Mouse (Mus musculus): ENCODE results near the gene Nr6a1.
A peak's percentile ranks its signal among the peaks of the same experiment; 100 is the strongest.

The Nr6a1 gene

DNA sequence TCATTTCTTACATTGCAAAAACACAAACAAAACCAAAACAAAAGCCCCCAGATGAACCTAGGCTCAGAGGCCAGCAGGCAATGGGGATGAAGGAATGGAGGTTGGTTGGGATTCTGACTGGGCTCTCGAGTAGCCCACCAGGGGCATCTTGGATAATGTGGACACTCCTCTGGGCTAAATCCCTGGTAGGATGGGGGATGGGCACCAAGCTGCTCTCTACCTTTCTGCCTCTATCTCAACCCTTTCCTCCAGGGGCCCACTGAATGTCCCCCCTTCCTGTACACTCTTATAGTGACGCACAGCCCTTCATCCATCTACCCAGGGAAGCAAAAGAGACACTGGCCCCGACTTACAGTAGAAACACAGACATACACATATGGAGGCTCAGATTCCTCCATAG is 213.9 kb downstream of the Nr6a1 start:
- no peak for DNase-seq (ENCODE audit: low spot score)

DNA sequence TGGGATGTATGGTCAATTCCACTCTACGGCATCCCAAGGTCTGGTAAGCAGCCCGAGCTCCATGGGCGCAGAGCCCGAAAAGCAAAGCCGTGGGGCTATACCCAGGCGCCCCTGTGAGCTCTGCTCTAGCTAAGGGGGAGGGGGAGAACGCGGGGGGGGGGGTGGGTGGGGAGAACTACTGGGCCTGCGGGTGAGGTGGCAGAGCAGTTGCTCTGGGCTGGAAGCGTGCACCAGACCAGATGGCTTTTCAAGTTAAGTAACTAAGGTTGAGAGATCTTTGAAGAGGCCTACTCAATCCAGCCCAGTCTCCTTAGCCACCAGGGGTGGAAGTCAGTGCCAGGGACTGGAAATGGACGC is 214.7 kb downstream of the Nr6a1 start:
- DNase-seq (ENCODE audit: low spot score) = no peak

GRCm38 (mm10) chr2:38712076-38712768 is 215.3 kb downstream of the Nr6a1 start:
- DNase-seq (ENCODE audit: low spot score) = peak; percentile 24

GRCm38 (mm10) chr2:38711421-38711861 is 216.0 kb downstream of the Nr6a1 start:
- no peak for DNase-seq (ENCODE audit: low spot score)

DNA sequence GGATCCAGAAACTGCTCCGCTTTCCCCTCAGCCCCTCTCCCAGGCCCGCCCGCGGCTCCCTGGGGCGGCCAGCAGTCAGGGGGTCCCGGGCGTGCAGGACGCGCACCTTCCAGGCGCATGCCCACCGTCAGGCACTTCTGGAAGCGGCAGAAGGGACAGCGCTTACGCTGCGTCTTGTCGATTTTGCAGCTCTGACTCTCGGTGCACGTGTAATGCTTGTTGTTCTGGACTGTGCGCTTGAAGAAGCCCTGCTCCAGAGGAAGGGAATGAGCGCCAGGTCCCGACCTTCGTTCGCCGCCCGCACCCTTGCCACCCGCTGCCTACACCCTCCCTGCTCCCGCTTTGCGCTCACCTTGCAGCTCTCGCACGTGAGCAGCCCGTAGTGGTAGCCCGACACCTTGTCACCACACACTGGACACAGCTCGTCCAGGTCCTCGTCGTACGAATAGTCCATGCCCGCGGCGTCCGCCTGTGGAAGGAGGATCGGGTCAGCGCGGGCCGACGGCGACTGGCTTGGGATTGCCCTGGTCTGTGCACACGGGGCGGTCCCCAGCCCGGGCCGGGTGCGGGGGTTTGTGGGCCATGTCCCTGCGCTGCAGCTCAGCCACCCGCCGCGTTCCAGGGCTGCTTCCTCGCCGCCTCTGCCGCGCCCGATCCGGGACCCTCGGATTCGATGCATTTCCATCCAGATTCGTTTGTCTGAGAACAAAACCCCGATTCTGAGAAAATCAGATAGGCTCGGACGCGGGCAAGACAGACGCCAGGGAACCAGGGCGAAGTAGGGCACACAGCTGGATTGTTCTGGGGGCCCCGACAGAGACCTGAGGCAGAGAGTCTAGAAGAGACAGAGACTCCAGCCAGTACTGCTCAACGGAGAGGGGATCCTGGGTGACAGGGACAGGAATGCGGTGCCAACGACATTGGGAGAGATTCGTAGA is 216.9 kb downstream of the Nr6a1 start:
- DNase-seq (ENCODE audit: low spot score) = no peak

DNA sequence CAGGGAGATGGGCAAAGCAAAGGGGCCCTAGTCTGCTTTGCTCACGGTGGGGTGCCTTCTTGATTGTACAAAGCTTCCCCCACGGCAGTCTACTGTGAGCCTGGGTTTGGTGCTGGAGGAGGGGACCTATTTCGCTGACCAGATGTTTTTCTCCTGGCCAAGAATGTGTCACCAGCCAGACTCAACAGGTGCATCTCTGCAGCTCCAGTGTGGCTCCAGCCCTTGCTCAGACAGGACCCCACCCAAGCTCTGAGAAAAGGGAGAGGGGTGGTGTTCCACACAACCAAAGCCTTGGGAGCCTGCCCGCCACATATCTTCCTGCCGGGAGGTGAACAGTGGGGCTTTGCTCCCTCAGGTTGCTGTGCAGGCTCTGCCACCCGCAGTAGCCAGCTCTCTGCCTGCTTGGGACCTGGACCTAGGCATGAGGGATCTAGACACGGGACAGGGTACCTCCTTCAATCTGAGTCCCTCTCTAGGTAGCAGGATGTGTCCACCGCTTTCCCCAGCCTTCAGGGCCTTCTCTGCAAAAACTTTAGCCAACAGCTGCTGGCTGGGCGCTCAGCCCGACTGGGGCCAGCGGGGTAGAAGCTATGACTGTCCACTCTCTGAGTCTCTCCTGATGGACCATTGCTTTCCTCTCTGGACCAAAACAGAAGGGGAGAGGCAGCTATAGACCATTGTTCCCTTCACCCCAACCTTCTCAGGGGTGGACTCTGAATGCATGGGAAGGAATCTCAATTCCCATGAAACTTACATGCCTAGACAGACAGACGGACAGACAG is 218.4 kb downstream of the Nr6a1 start:
- no peak for DNase-seq (ENCODE audit: low spot score)

- peak; percentile 70 for DNase-seq (ENCODE audit: low spot score)
Measured at GRCm38 (mm10) chr2:38706661-38707060, 220.8 kb downstream of the Nr6a1 start.

GRCm38 (mm10) chr2:38705036-38705435 is 222.5 kb downstream of the Nr6a1 start:
- DNase-seq (ENCODE audit: low spot score) = no peak

DNA sequence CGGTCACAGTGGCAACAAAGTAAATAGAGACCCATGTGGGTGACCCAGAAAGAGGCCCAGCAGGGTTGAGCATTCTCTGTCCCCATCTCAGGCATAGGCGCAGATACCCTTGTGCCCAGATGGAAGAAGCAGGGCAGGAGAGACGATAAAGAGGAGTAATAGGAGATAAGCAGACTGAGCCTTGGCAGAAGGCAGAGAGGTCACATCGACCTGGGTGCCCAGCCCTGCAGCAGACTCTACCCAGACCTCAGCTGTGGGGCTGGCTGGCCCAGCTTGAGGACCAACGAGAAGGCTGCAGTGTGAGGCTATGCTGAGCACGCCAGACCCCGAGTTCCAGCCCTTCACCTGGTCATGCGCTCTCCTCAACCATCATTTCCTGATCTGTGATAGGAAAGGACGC is 223.2 kb downstream of the Nr6a1 start:
- DNase-seq (ENCODE audit: low spot score) = peak; percentile 77

GRCm38 (mm10) chr2:38700177-38700576 is 227.3 kb downstream of the Nr6a1 start:
- no peak for DNase-seq (ENCODE audit: low spot score)

DNA sequence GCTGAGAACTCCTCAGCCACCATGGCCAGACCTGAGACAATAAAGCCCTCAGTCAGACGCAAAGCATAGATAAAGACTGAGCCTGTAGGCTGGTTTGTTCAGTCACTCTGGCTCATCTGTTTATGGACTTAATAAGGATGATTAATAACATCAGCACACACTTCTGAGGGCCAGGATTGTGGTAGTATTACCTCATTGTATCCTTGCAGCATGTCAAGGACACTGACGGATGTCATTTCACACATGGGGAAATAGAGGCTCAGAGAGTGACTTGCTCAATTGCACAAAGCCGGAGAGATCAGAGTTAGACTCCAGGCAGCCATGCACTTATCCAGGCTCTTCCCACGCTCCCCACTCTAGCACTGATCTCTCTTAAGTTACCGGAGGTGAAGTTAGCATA is 228.9 kb downstream of the Nr6a1 start:
- DNase-seq (ENCODE audit: low spot score) = no peak

DNA sequence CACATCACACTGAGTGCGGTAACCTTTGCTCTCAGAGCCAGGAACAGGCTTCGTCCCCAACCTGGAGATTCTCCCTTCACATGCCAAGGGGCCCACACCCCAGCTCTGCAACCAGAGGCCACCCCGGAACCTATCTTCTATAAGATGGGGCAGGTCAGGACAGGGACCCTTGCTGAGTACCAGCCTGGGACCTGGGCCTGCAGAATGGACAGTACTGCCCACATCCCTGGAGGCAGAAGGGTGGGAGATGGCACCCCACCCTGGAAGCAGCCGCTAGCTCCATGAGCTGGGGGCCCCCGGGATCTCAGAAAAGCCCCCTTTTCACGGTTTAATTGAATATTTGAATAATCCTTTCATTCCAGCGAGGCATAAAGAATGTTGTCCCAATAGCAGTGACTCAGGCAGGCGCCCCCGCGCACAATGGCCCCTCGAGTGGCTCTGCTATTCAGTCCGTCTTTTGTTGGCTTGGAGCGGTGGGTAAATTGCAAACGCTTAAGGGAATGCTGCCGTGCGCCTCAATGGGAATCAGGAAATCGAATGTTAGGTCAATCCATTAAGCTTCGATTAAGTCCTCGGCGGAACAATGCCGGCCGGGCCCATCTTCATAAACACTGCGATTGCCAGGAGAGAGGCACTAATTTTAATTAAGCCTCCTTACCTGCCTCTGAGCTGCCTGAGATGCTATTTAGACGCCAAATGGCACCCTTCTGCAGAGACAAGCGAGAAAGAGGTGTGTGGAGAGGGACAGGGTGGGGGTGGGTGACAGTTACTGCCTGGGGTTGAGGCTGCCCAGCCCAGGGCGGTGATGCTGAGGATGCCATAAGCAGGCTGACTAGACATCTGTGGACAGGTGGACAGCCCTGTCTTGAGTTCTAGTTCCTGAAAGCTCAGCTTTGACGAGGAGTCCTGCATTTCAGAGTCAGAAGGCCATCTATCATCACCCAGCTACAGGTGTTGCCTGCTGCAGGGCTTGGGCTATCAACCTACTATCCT is 230.1 kb downstream of the Nr6a1 start:
- DNase-seq (ENCODE audit: low spot score) = no peak

DNA sequence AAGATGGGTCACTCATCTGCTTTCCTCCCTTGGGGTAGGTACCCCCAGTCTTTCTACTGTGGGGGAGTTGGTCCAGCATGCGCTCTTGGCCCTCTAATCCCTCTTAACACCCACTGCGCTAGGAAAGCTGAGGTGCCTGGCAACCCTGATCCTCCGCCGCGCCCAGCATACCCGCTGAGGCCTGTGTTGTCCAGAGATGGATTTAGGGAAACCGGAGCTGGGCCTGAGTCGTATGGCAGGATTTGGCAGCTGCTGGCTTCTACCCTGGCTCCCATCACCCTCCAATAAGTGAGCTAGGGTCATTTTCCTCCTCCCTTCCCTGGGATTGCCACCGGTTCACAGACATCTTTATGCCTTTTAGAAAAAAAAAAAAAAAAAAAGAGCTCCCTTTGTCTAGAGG is 231.7 kb downstream of the Nr6a1 start:
- no peak for DNase-seq (ENCODE audit: low spot score)

DNA sequence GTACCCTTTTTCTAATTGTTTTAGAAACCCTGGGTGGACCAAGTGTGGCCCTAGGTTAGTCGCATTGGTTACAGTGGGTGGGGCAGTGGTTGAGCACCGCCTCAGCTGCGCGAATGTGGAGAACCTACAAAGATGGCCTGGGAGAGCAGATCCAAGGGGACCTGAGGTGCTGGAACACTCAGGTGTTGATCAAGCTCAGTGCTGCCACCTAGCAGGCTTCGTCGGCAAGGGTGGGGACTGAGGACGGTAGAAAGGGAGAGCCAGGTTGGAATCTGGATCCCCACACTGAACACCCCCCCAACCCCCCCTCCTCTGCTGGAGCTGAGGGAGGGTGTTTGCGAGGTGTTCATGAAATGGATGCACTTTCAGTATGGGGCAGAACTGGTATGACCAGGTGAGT is 235.9 kb downstream of the Nr6a1 start:
- DNase-seq (ENCODE audit: low spot score) = peak; percentile 46

- no peak for DNase-seq (ENCODE audit: low spot score)
Measured at GRCm38 (mm10) chr2:38689881-38690280, 237.6 kb downstream of the Nr6a1 start.

- DNase-seq (ENCODE audit: low spot score) = peak; percentile 45
Measured at GRCm38 (mm10) chr2:38688791-38689520, 238.5 kb downstream of the Nr6a1 start.

DNA sequence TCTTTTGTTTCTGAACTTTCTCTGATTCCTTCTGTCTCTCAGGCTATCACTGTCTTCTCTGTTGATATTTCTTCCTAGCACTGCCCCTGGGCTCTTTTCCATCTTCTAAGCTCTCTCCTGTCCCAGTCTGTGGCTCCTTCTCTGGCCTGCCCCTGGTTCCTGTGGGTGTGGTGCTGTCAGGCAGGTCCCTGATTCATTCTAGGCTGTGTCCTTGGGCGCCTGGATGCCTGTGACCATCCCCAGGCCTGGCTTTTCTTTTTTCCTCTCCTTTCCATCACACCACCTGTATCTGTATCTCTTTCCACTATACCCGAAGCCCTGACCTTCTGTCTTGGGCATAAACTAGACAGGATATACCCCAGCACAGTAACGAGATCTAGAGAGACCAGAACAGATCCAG is 241.7 kb downstream of the Nr6a1 start:
- DNase-seq (ENCODE audit: low spot score) = no peak

DNA sequence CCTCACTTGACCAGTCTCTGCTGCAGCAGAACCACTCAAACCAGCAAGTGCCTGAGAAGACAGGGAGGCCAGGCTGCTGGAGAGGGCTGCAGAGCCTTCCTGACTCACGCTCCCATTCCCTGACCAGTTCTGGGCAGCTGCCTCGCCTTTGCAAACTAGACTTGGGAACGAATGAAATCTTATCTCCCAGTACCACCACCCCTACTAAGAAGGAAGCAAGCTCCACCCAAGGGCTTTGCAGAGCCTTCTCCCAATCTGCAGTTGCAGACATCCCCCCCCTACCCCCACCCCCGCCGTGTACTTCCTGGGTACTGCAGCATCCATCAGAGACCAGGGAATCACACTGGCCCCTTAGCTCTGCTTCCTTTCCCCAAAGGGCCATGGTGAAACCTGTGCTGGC is 244.4 kb downstream of the Nr6a1 start:
- DNase-seq (ENCODE audit: low spot score) = no peak

GRCm38 (mm10) chr2:38682209-38682608 is 245.3 kb downstream of the Nr6a1 start:
- DNase-seq (ENCODE audit: low spot score) = no peak

DNA sequence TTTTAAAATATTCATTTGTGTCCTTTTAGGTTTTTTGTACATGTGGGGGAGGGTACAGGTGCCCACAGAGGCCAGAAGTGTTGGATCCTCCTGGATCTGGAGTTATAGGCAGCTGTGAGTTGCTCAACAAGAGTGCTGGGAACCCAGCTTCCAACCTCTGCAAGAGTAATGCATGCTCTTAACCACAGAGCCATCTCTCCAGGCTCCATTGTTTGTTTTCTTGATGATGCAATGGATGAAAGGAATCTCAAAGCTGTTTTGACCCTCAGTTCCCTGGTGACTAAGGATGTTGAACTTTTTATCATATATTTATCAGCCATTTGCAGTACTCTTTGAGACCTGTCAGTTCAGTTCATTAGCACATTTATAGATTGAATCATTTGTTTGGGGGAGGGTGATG is 248.5 kb downstream of the Nr6a1 start:
- no peak for DNase-seq (ENCODE audit: low spot score)
